Mouse (Mus musculus): ENCODE measurements around the gene Mthfd1l.
A peak's percentile ranks its signal among the peaks of the same experiment; 100 is the strongest.

The Mthfd1l gene

GRCm38 (mm10) chr10:3972981-3973588, at the start of gene Mthfd1l:
TSS of gene Mthfd1l (plus strand) at chr10:3973118.
- peak; percentile 86 for ATAC-seq (ENCODE audit: low TSS enrichment)

GRCm38 (mm10) chr10:3928008-3928545, 44.8 kb upstream of the Mthfd1l start:
- no peak for ATAC-seq (ENCODE audit: low TSS enrichment)

GRCm38 (mm10) chr10:3931831-3932230, 41.1 kb upstream of the Mthfd1l start:
- ATAC-seq (ENCODE audit: low TSS enrichment): no peak

- no peak for ATAC-seq (ENCODE audit: low TSS enrichment)
Measured at GRCm38 (mm10) chr10:3933311-3933940, 39.5 kb upstream of the Mthfd1l start.

GRCm38 (mm10) chr10:3936864-3937263, 36.1 kb upstream of the Mthfd1l start:
- no peak for ATAC-seq (ENCODE audit: low TSS enrichment)

- no peak for ATAC-seq (ENCODE audit: low TSS enrichment)
Measured at GRCm38 (mm10) chr10:3939895-3940595, 32.9 kb upstream of the Mthfd1l start.

GRCm38 (mm10) chr10:3940596-3940975, 32.3 kb upstream of the Mthfd1l start:
- ATAC-seq (ENCODE audit: low TSS enrichment): no peak

GRCm38 (mm10) chr10:3941054-3941757, 31.7 kb upstream of the Mthfd1l start:
- no peak for ATAC-seq (ENCODE audit: low TSS enrichment)

GRCm38 (mm10) chr10:3942289-3942688, 30.6 kb upstream of the Mthfd1l start:
- no peak for ATAC-seq (ENCODE audit: low TSS enrichment)

GRCm38 (mm10) chr10:3943492-3944395, 29.2 kb upstream of the Mthfd1l start:
- ATAC-seq (ENCODE audit: low TSS enrichment): peak; percentile 59; the same call in 1 of the 2 replicates

- ATAC-seq (ENCODE audit: low TSS enrichment): no peak
Measured at GRCm38 (mm10) chr10:3946871-3947270, 26.0 kb upstream of the Mthfd1l start.

GRCm38 (mm10) chr10:3947346-3947745, 25.6 kb upstream of the Mthfd1l start:
- no peak for ATAC-seq (ENCODE audit: low TSS enrichment)

GRCm38 (mm10) chr10:3949306-3949705, 23.6 kb upstream of the Mthfd1l start:
- no peak for ATAC-seq (ENCODE audit: low TSS enrichment)

- no peak for ATAC-seq (ENCODE audit: low TSS enrichment)
Measured at GRCm38 (mm10) chr10:3956471-3956870, 16.4 kb upstream of the Mthfd1l start.

- no peak for ATAC-seq (ENCODE audit: low TSS enrichment)
Measured at GRCm38 (mm10) chr10:3958591-3958990, 14.3 kb upstream of the Mthfd1l start.

GRCm38 (mm10) chr10:3969026-3969425, 3.9 kb upstream of the Mthfd1l start:
- ATAC-seq (ENCODE audit: low TSS enrichment): no peak

GRCm38 (mm10) chr10:3972237-3972636, 681 bp upstream of the Mthfd1l start:
- no peak for ATAC-seq (ENCODE audit: low TSS enrichment)

GRCm38 (mm10) chr10:3973589-3974070, 712 bp downstream of the Mthfd1l start:
- peak; percentile 78 for ATAC-seq (ENCODE audit: low TSS enrichment)

- no peak for ATAC-seq (ENCODE audit: low TSS enrichment)
Measured at GRCm38 (mm10) chr10:3974380-3974779, 1.5 kb downstream of the Mthfd1l start.

- ATAC-seq (ENCODE audit: low TSS enrichment): no peak
Measured at GRCm38 (mm10) chr10:3975898-3976622, 3.1 kb downstream of the Mthfd1l start.

All from frontal cortex, adult (tissue).